Mouse (Mus musculus): ENCODE results near the gene Papolb. TPM values are rescaled to one million over a fixed set of nuclear protein-coding genes. Genes with fewer than 3 reads are reported as not detected.

The Papolb gene
- polyA plus RNA-seq, 1 experiment from 2014 or later, result 0.05 TPM

- peak; percentile 92 for ATAC-seq (replicated peaks; ENCODE audit: extremely low read depth, insufficient read depth, low FRiP score)
- no peaks in the 10 kb centered on the region for H3K36me3 ChIP-seq (ENCODE audit: control insufficient read depth, insufficient read depth)
- peak within 1 kb of the TSS; percentile 95 for H3K4me2 ChIP-seq (ENCODE audit: low read depth, low read length)
- H3K27me3 ChIP-seq (ENCODE audit: control insufficient read depth, insufficient read depth, low read length), result no peaks in the 10 kb centered on the region
- peak within 1 kb of the TSS; percentile 74 for H3K9ac ChIP-seq (ENCODE audit: low read length)
- H3K9me3 ChIP-seq (replicated peaks; ENCODE audit: control insufficient read depth, low read length), result no peaks in the 10 kb centered on the region
- peak within 1 kb of the TSS; percentile 83 for H3K27ac ChIP-seq (ENCODE audit: low read length)
- 3% methylated on average over 75 of the region's 80 CpGs for WGBS
- peak within 1 kb of the TSS; percentile 68 for H3K4me3 ChIP-seq (ENCODE audit: low read length)
- H3K4me1 ChIP-seq (ENCODE audit: control insufficient read depth, insufficient read depth, low read length), result peaks cover 11% of the 10 kb centered on the region
Measured at GRCm38 (mm10) chr5:142550706-142551652, 21.1 kb upstream of the Papolb start, which contains the start of gene Radil. TSS of gene Radil (minus strand) at chr5:142551098.

- peak overlapping the region; percentile 74 for H3K9ac ChIP-seq (ENCODE audit: low read length)
- WGBS, result 3% methylated on average over 31 of the region's 31 CpGs
- peak; percentile 41 for ATAC-seq (replicated peaks; ENCODE audit: extremely low read depth, insufficient read depth, low FRiP score)
- H3K9me3 ChIP-seq (replicated peaks; ENCODE audit: control insufficient read depth, low read length), result no peaks in the 10 kb centered on the region
- H3K4me2 ChIP-seq (ENCODE audit: low read depth, low read length), result peak overlapping the region; percentile 95
- peak overlapping the region; percentile 68 for H3K4me3 ChIP-seq (ENCODE audit: low read length)
- H3K36me3 ChIP-seq (ENCODE audit: control insufficient read depth, insufficient read depth), result no peaks in the 10 kb centered on the region
- peak overlapping the region; percentile 83 for H3K27ac ChIP-seq (ENCODE audit: low read length)
- H3K27me3 ChIP-seq (ENCODE audit: control insufficient read depth, insufficient read depth, low read length), result no peaks in the 10 kb centered on the region
- peaks cover 16% of the 10 kb centered on the region for H3K4me1 ChIP-seq (ENCODE audit: control insufficient read depth, insufficient read depth, low read length)
Measured at GRCm38 (mm10) chr5:142549961-142550705, 20.3 kb upstream of the Papolb start.

GRCm38 (mm10) chr5:142549441-142549840 is 19.6 kb upstream of the Papolb start:
- Histone ChIP-seq H3K4me3 (ENCODE audit: low read length) (peak overlapping the region; percentile 68; the same call in 1 of the 2 replicates), H3K4me1 (ENCODE audit: control insufficient read depth, insufficient read depth, low read length) (peaks cover 19% of the 10 kb centered on the region), H3K9ac (ENCODE audit: low read length) (no peak overlapping the region; the same call in none of the 2 replicates), H3K36me3 (ENCODE audit: control insufficient read depth, insufficient read depth) (no peaks in the 10 kb centered on the region), H3K4me2 (ENCODE audit: low read depth, low read length) (peak overlapping the region; percentile 95), H3K27me3 (ENCODE audit: control insufficient read depth, insufficient read depth, low read length) (no peaks in the 10 kb centered on the region), H3K9me3 (replicated peaks; ENCODE audit: control insufficient read depth, low read length) (no peaks in the 10 kb centered on the region), H3K27ac (ENCODE audit: low read length) (peak overlapping the region; percentile 83)
- ATAC-seq (replicated peaks; ENCODE audit: extremely low read depth, insufficient read depth, low FRiP score), result no peak
- 49% methylated on average over 9 of the region's 9 CpGs for WGBS

GRCm38 (mm10) chr5:142547066-142547465 is 17.2 kb upstream of the Papolb start:
- no peak overlapping the region for H3K27ac ChIP-seq (ENCODE audit: low read length)
- no peak overlapping the region for H3K9ac ChIP-seq (ENCODE audit: low read length)
- no peak for ATAC-seq (replicated peaks; ENCODE audit: extremely low read depth, insufficient read depth, low FRiP score)
- no peaks in the 10 kb centered on the region for H3K9me3 ChIP-seq (replicated peaks; ENCODE audit: control insufficient read depth, low read length)
- H3K4me1 ChIP-seq (ENCODE audit: control insufficient read depth, insufficient read depth, low read length), result peaks cover 22% of the 10 kb centered on the region
- no peaks in the 10 kb centered on the region for H3K27me3 ChIP-seq (ENCODE audit: control insufficient read depth, insufficient read depth, low read length)
- no peak overlapping the region for H3K4me2 ChIP-seq (ENCODE audit: low read depth, low read length)
- 84% methylated on average over 3 of the region's 3 CpGs for WGBS
- no peaks in the 10 kb centered on the region for H3K36me3 ChIP-seq (ENCODE audit: control insufficient read depth, insufficient read depth)
- H3K4me3 ChIP-seq (ENCODE audit: low read length), result no peak overlapping the region

GRCm38 (mm10) chr5:142546344-142546743 is 16.5 kb upstream of the Papolb start:
- H3K4me3 ChIP-seq (ENCODE audit: low read length), result no peak overlapping the region
- no peaks in the 10 kb centered on the region for H3K36me3 ChIP-seq (ENCODE audit: control insufficient read depth, insufficient read depth)
- 24% methylated on average over 5 of the region's 5 CpGs for WGBS
- no peak overlapping the region for H3K4me2 ChIP-seq (ENCODE audit: low read depth, low read length)
- H3K27me3 ChIP-seq (ENCODE audit: control insufficient read depth, insufficient read depth, low read length), result no peaks in the 10 kb centered on the region
- H3K27ac ChIP-seq (ENCODE audit: low read length), result no peak overlapping the region
- ATAC-seq (replicated peaks; ENCODE audit: extremely low read depth, insufficient read depth, low FRiP score), result no peak
- no peak overlapping the region for H3K9ac ChIP-seq (ENCODE audit: low read length)
- H3K4me1 ChIP-seq (ENCODE audit: control insufficient read depth, insufficient read depth, low read length), result peaks cover 22% of the 10 kb centered on the region
- no peaks in the 10 kb centered on the region for H3K9me3 ChIP-seq (replicated peaks; ENCODE audit: control insufficient read depth, low read length)

GRCm38 (mm10) chr5:142545014-142545795 is 15.3 kb upstream of the Papolb start:
- Histone ChIP-seq H3K36me3 (ENCODE audit: control insufficient read depth, insufficient read depth) (no peaks in the 10 kb centered on the region), H3K27ac (ENCODE audit: low read length) (no peak overlapping the region), H3K9me3 (replicated peaks; ENCODE audit: control insufficient read depth, low read length) (no peaks in the 10 kb centered on the region), H3K4me1 (ENCODE audit: control insufficient read depth, insufficient read depth, low read length) (peaks cover 29% of the 10 kb centered on the region), H3K27me3 (ENCODE audit: control insufficient read depth, insufficient read depth, low read length) (no peaks in the 10 kb centered on the region), H3K9ac (ENCODE audit: low read length) (no peak overlapping the region), H3K4me3 (ENCODE audit: low read length) (no peak overlapping the region), H3K4me2 (ENCODE audit: low read depth, low read length) (no peak overlapping the region)
- WGBS, result 50% methylated on average over 5 of the region's 5 CpGs
- no peak for ATAC-seq (replicated peaks; ENCODE audit: extremely low read depth, insufficient read depth, low FRiP score)

GRCm38 (mm10) chr5:142537286-142537685 is 7.4 kb upstream of the Papolb start:
- peaks cover 29% of the 10 kb centered on the region for H3K4me1 ChIP-seq (ENCODE audit: control insufficient read depth, insufficient read depth, low read length)
- H3K4me2 ChIP-seq (ENCODE audit: low read depth, low read length), result no peak overlapping the region
- no peaks in the 10 kb centered on the region for H3K36me3 ChIP-seq (ENCODE audit: control insufficient read depth, insufficient read depth)
- no peak overlapping the region for H3K4me3 ChIP-seq (ENCODE audit: low read length)
- WGBS, result 81% methylated on average over 3 of the region's 3 CpGs
- no peaks in the 10 kb centered on the region for H3K27me3 ChIP-seq (ENCODE audit: control insufficient read depth, insufficient read depth, low read length)
- no peaks in the 10 kb centered on the region for H3K9me3 ChIP-seq (replicated peaks; ENCODE audit: control insufficient read depth, low read length)
- H3K27ac ChIP-seq (ENCODE audit: low read length), result no peak overlapping the region
- ATAC-seq (replicated peaks; ENCODE audit: extremely low read depth, insufficient read depth, low FRiP score), result no peak
- no peak overlapping the region for H3K9ac ChIP-seq (ENCODE audit: low read length)

- no peak for ATAC-seq (replicated peaks; ENCODE audit: extremely low read depth, insufficient read depth, low FRiP score)
- WGBS, result 79% methylated on average over 4 of the region's 4 CpGs
- H3K4me3 ChIP-seq (ENCODE audit: low read length), result no peak overlapping the region
- H3K27ac ChIP-seq (ENCODE audit: low read length), result no peak overlapping the region
- H3K9me3 ChIP-seq (replicated peaks; ENCODE audit: control insufficient read depth, low read length), result no peaks in the 10 kb centered on the region
- H3K9ac ChIP-seq (ENCODE audit: low read length), result no peak overlapping the region
- no peaks in the 10 kb centered on the region; the same call in 1 of the 2 replicates for H3K27me3 ChIP-seq (ENCODE audit: control insufficient read depth, insufficient read depth, low read length)
- peaks cover 20% of the 10 kb centered on the region for H3K4me1 ChIP-seq (ENCODE audit: control insufficient read depth, insufficient read depth, low read length)
- H3K4me2 ChIP-seq (ENCODE audit: low read depth, low read length), result no peak overlapping the region
- H3K36me3 ChIP-seq (ENCODE audit: control insufficient read depth, insufficient read depth), result no peaks in the 10 kb centered on the region
Measured at GRCm38 (mm10) chr5:142535388-142535787, 5.5 kb upstream of the Papolb start.

Measured in heart, embryonic 16.5 days (tissue).